Mouse (Mus musculus): ENCODE measurements around the gene Hist1h3b. TPM values are rescaled to one million over a fixed set of nuclear protein-coding genes. Genes with fewer than 3 reads are reported as not detected.
"Not testable (repeated sequence)": the region's sequence is repeated elsewhere in the genome, so short reads cannot be mapped to it uniquely, and the experiment has no call there.

Hist1h3b gene
- polyA plus RNA-seq (2014; fragmentation: Nextera tagmentation; extraction: Ambion mirVana), result 11.1 and 11.8 TPM in 2 replicates

GRCm38 (mm10) chr13:23752067-23752741, at the start of gene Hist1h3b:
Hist1h3b (plus strand) TSS chr13:23752267.
- H3K9me3 ChIP-seq (ENCODE audit: control insufficient read depth, low read depth, low read length); H3K36me3 ChIP-seq (ENCODE audit: control insufficient read depth, insufficient read depth, low read length); H3K27me3 ChIP-seq (ENCODE audit: control insufficient read depth, insufficient read depth, low read length): not testable (repeated sequence)
- H3K4me2 ChIP-seq (replicated peaks; ENCODE audit: low read depth, low read length), result peak within 1 kb of the TSS; percentile 53
- H3K9ac ChIP-seq (replicated peaks; ENCODE audit: low read depth, low read length), result peak within 1 kb of the TSS; percentile 45
- WGBS, result under 1% methylated on average over 18 of the region's 47 CpGs
- H3K4me1 ChIP-seq (ENCODE audit: control insufficient read depth, insufficient read depth, low read length), result peaks cover 18% of the 10 kb centered on the region
- ATAC-seq (ENCODE audit: insufficient number of reproducible peaks, insufficient read depth, low FRiP score, low read depth), result peak; percentile 89
- peak within 1 kb of the TSS; percentile 37 for H3K4me3 ChIP-seq (ENCODE audit: low read depth, low read length)
- H3K27ac ChIP-seq (ENCODE audit: low read length), result peak within 1 kb of the TSS; percentile 96

- H3K27ac ChIP-seq (ENCODE audit: low read length); H3K9ac ChIP-seq (replicated peaks; ENCODE audit: low read depth, low read length); H3K4me3 ChIP-seq (ENCODE audit: low read depth, low read length); H3K9me3 ChIP-seq (ENCODE audit: control insufficient read depth, low read depth, low read length); H3K4me1 ChIP-seq (ENCODE audit: control insufficient read depth, insufficient read depth, low read length); H3K36me3 ChIP-seq (ENCODE audit: control insufficient read depth, insufficient read depth, low read length); H3K4me2 ChIP-seq (replicated peaks; ENCODE audit: low read depth, low read length); H3K27me3 ChIP-seq (ENCODE audit: control insufficient read depth, insufficient read depth, low read length); ATAC-seq (ENCODE audit: insufficient number of reproducible peaks, insufficient read depth, low FRiP score, low read depth): not testable (repeated sequence)
- WGBS, result 72% methylated on average over 2 of the region's 2 CpGs
Measured at GRCm38 (mm10) chr13:23702801-23703200, 49.3 kb upstream of the Hist1h3b start.

GRCm38 (mm10) chr13:23705751-23706356, 46.2 kb upstream of the Hist1h3b start:
- peaks cover 3% of the 10 kb centered on the region; the same call in 1 of the 2 replicates for H3K4me1 ChIP-seq (ENCODE audit: control insufficient read depth, insufficient read depth, low read length)
- H3K27ac ChIP-seq (ENCODE audit: low read length), result no peak overlapping the region
- H3K36me3 ChIP-seq (ENCODE audit: control insufficient read depth, insufficient read depth, low read length), result no peaks in the 10 kb centered on the region
- H3K4me2 ChIP-seq (replicated peaks; ENCODE audit: low read depth, low read length), result no peak overlapping the region
- ATAC-seq (ENCODE audit: insufficient number of reproducible peaks, insufficient read depth, low FRiP score, low read depth), result no peak
- no peaks in the 10 kb centered on the region for H3K9me3 ChIP-seq (ENCODE audit: control insufficient read depth, low read depth, low read length)
- no peaks in the 10 kb centered on the region for H3K27me3 ChIP-seq (ENCODE audit: control insufficient read depth, insufficient read depth, low read length)
- H3K4me3 ChIP-seq (ENCODE audit: low read depth, low read length), result no peak overlapping the region
- 94% methylated on average over 7 of the region's 7 CpGs for whole genome bisulfite sequencing
- no peak overlapping the region for H3K9ac ChIP-seq (replicated peaks; ENCODE audit: low read depth, low read length)

- H3K9ac ChIP-seq (replicated peaks; ENCODE audit: low read depth, low read length), result no peak overlapping the region
- H3K4me3 ChIP-seq (ENCODE audit: low read depth, low read length), result no peak overlapping the region
- no peak overlapping the region for H3K4me2 ChIP-seq (replicated peaks; ENCODE audit: low read depth, low read length)
- H3K27ac ChIP-seq (ENCODE audit: low read length), result no peak overlapping the region
- no peaks in the 10 kb centered on the region for H3K36me3 ChIP-seq (ENCODE audit: control insufficient read depth, insufficient read depth, low read length)
- no peaks in the 10 kb centered on the region for H3K27me3 ChIP-seq (ENCODE audit: control insufficient read depth, insufficient read depth, low read length)
- no peak for ATAC-seq (ENCODE audit: insufficient number of reproducible peaks, insufficient read depth, low FRiP score, low read depth)
- H3K4me1 ChIP-seq (ENCODE audit: control insufficient read depth, insufficient read depth, low read length), result no peaks in the 10 kb centered on the region
- H3K9me3 ChIP-seq (ENCODE audit: control insufficient read depth, low read depth, low read length), result no peaks in the 10 kb centered on the region
- WGBS, result 94% methylated on average over 12 of the region's 12 CpGs
Measured at GRCm38 (mm10) chr13:23706771-23707170, 45.3 kb upstream of the Hist1h3b start.

- Histone ChIP-seq H3K4me3 (ENCODE audit: low read depth, low read length) (no peak overlapping the region), H3K4me2 (replicated peaks; ENCODE audit: low read depth, low read length) (no peak overlapping the region), H3K36me3 (ENCODE audit: control insufficient read depth, insufficient read depth, low read length) (no peaks in the 10 kb centered on the region), H3K9me3 (ENCODE audit: control insufficient read depth, low read depth, low read length) (no peaks in the 10 kb centered on the region), H3K9ac (replicated peaks; ENCODE audit: low read depth, low read length) (no peak overlapping the region), H3K27me3 (ENCODE audit: control insufficient read depth, insufficient read depth, low read length) (no peaks in the 10 kb centered on the region), H3K27ac (ENCODE audit: low read length) (no peak overlapping the region), H3K4me1 (ENCODE audit: control insufficient read depth, insufficient read depth, low read length) (no peaks in the 10 kb centered on the region)
- WGBS, result 80% methylated on average over 4 of the region's 4 CpGs
- no peak for ATAC-seq (ENCODE audit: insufficient number of reproducible peaks, insufficient read depth, low FRiP score, low read depth)
Measured at GRCm38 (mm10) chr13:23708041-23708440, 44.0 kb upstream of the Hist1h3b start.

- WGBS, result 75% methylated on average over 4 of the region's 4 CpGs
- no peaks in the 10 kb centered on the region for H3K4me1 ChIP-seq (ENCODE audit: control insufficient read depth, insufficient read depth, low read length)
- ATAC-seq (ENCODE audit: insufficient number of reproducible peaks, insufficient read depth, low FRiP score, low read depth), result no peak
- no peak overlapping the region for H3K9ac ChIP-seq (replicated peaks; ENCODE audit: low read depth, low read length)
- H3K27me3 ChIP-seq (ENCODE audit: control insufficient read depth, insufficient read depth, low read length), result no peaks in the 10 kb centered on the region
- H3K4me2 ChIP-seq (replicated peaks; ENCODE audit: low read depth, low read length), result no peak overlapping the region
- no peak overlapping the region for H3K27ac ChIP-seq (ENCODE audit: low read length)
- H3K4me3 ChIP-seq (ENCODE audit: low read depth, low read length), result no peak overlapping the region
- H3K9me3 ChIP-seq (ENCODE audit: control insufficient read depth, low read depth, low read length), result no peaks in the 10 kb centered on the region
- H3K36me3 ChIP-seq (ENCODE audit: control insufficient read depth, insufficient read depth, low read length), result no peaks in the 10 kb centered on the region
Measured at GRCm38 (mm10) chr13:23708654-23709053, 43.4 kb upstream of the Hist1h3b start.

- Histone ChIP-seq H3K4me3 (ENCODE audit: low read depth, low read length) (peak overlapping the region; percentile 44), H3K4me1 (ENCODE audit: control insufficient read depth, insufficient read depth, low read length) (no peaks in the 10 kb centered on the region), H3K36me3 (ENCODE audit: control insufficient read depth, insufficient read depth, low read length) (no peaks in the 10 kb centered on the region), H3K9ac (replicated peaks; ENCODE audit: low read depth, low read length) (peak overlapping the region; percentile 40), H3K9me3 (ENCODE audit: control insufficient read depth, low read depth, low read length) (no peaks in the 10 kb centered on the region), H3K4me2 (replicated peaks; ENCODE audit: low read depth, low read length) (peak overlapping the region; percentile 91), H3K27me3 (ENCODE audit: control insufficient read depth, insufficient read depth, low read length) (no peaks in the 10 kb centered on the region), H3K27ac (ENCODE audit: low read length) (no peak overlapping the region)
- no peak for ATAC-seq (ENCODE audit: insufficient number of reproducible peaks, insufficient read depth, low FRiP score, low read depth)
- WGBS, result 23% methylated on average over 15 of the region's 15 CpGs
Measured at GRCm38 (mm10) chr13:23709714-23710373, 42.2 kb upstream of the Hist1h3b start.

- ATAC-seq (ENCODE audit: insufficient number of reproducible peaks, insufficient read depth, low FRiP score, low read depth), result peak; percentile 69
- no peaks in the 10 kb centered on the region for H3K27me3 ChIP-seq (ENCODE audit: control insufficient read depth, insufficient read depth, low read length)
- H3K9me3 ChIP-seq (ENCODE audit: control insufficient read depth, low read depth, low read length), result no peaks in the 10 kb centered on the region
- peak within 1 kb of the TSS; percentile 44 for H3K4me3 ChIP-seq (ENCODE audit: low read depth, low read length)
- H3K9ac ChIP-seq (replicated peaks; ENCODE audit: low read depth, low read length), result peak within 1 kb of the TSS; percentile 40
- H3K4me1 ChIP-seq (ENCODE audit: control insufficient read depth, insufficient read depth, low read length), result no peaks in the 10 kb centered on the region
- H3K27ac ChIP-seq (ENCODE audit: low read length), result no peak within 1 kb of the TSS
- H3K4me2 ChIP-seq (replicated peaks; ENCODE audit: low read depth, low read length), result peak within 1 kb of the TSS; percentile 91
- 4% methylated on average over 17 of the region's 17 CpGs for WGBS
- no peaks in the 10 kb centered on the region for H3K36me3 ChIP-seq (ENCODE audit: control insufficient read depth, insufficient read depth, low read length)
Measured at GRCm38 (mm10) chr13:23710374-23711089, 41.5 kb upstream of the Hist1h3b start, which contains the start of gene Hfe. Hfe (minus strand) TSS chr13:23710854.

Measured in stomach, embryonic 14.5 days (tissue).